Mouse (Mus musculus) stomach, embryonic 14.5 days (tissue): Measurements from ENCODE around the gene Sp3. TPM values are rescaled to one million over a fixed set of nuclear protein-coding genes. Genes with fewer than 3 reads are reported as not detected.
"Not testable (repeated sequence)": the region's sequence is repeated elsewhere in the genome, so short reads cannot be mapped to it uniquely, and the experiment has no call there.

ENCODE experiments used
- ATAC-seq: fragments of 200-750 bp; cut with Nextera tagmentation; 2 replicates; pipeline ENCODE4 v1.8.0; 2017; ENCODE audit warnings: low read depth, moderate TSS enrichment; ENCODE audit not compliant: insufficient number of reproducible peaks, insufficient read depth, low FRiP score
- H3K27ac ChIP-seq: fragments of 300-500 bp; sonication (generic); 2 replicates; pipeline ENCODE4 v1.5.1; 2014; ENCODE audit warnings: mild to moderate bottlenecking, low read length, moderate library complexity, mixed read lengths
- H3K27me3 ChIP-seq: fragments of 300-500 bp; sonication (generic); 2 replicates; pipeline ENCODE4 v1.6.1; 2014; ENCODE audit warnings: low read length, control low read depth, mixed read lengths; ENCODE audit not compliant: control insufficient read depth, insufficient read depth
- H3K36me3 ChIP-seq: fragments of 300-500 bp; sonication (generic); 2 replicates; pipeline ENCODE4 v1.6.1; 2014; ENCODE audit warnings: mild to moderate bottlenecking, control low read depth, low read length, moderate library complexity, mixed read lengths; ENCODE audit not compliant: control insufficient read depth, insufficient read depth
- H3K4me1 ChIP-seq: fragments of 300-500 bp; sonication (generic); 2 replicates; pipeline ENCODE4 v1.6.1; 2014; ENCODE audit warnings: low read length, control low read depth, mixed read lengths; ENCODE audit not compliant: control insufficient read depth, insufficient read depth
- H3K4me2 ChIP-seq: fragments of 300-500 bp; sonication (generic); replicated peaks from 2 replicates; pipeline ENCODE4 v1.6.1; 2014; ENCODE audit warnings: low read depth, low read length, control low read depth
- H3K4me3 ChIP-seq: fragments of 300-500 bp; sonication (generic); 2 replicates; pipeline ENCODE4 v1.5.1; 2014; ENCODE audit warnings: low read depth, low read length, control low read depth
- H3K9ac ChIP-seq: fragments of 300-500 bp; sonication (generic); replicated peaks from 2 replicates; pipeline ENCODE4 v1.6.1; 2014; ENCODE audit warnings: low read depth, mild to moderate bottlenecking, control low read depth, low read length, moderate library complexity, mixed read lengths
- H3K9me3 ChIP-seq: fragments of 300-500 bp; sonication (generic); 2 replicates; pipeline ENCODE4 v1.6.1; 2016; ENCODE audit warnings: low read depth, low read length, control low read depth; ENCODE audit not compliant: control insufficient read depth
- WGBS: fragments of 180-500 bp; shearing (Covaris S2); extraction: QIAGEN DNeasy Blood & Tissue Kit; methylation state at CpG from one replicate; pipeline ENCODE4 v1.1.7; 2014; 5-methylcytosine and 5-hydroxymethylcytosine counted together
- polyA plus RNA-seq: library from polyadenylated mRNA; unstranded; fragments of >200 nt; fragmentation: Nextera tagmentation; extraction: Ambion mirVana; gene quantifications from 2 replicates; pipeline ENCODE4 v1.2.1, GENCODE M21; 2014

Sp3 gene
- 66.9 and 70.3 TPM in 2 replicates for polyA plus RNA-seq

DNA sequence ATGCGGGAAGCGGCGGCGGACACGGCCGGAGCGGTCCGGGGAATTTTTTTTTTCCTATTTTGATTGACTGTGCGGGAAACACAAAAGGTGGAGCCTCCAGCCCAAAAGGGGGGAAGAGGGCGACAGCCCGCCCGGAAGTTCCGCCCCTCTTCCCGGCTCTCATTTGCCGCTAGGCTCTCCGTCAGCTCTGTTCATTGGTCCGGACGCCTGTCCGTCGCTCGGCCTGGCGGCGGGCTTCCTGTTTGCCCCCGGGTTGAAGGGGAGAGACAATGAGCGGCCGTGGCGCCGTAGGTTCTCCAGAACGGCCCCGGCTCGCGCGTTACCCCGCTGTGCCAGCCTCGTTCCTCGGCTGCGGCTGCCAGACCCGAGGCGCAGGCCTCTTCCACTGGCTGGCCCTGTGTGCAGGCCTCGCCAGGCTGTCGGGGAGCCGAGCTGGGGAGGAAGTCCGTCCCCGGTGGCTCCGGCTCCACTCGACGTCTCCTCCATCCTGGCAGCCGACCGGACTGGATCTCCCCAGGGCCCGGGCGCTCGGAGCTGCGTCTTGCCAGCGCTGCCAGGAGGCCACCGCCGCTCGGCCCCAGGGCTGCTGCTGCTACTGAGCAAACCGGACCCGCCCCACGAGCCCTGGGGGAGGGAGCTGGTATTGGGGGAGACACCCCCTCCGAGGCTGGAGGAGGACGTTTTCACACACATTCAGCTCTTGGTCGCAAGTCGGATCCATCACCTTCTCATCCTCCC lies at the start of gene Sp3:
Gene Sp3 (minus strand): TSS at position 110 of the 738 bp plus-strand sequence.
- Histone ChIP-seq H3K36me3 (no peaks in the 10 kb centered on the region; the same call in 1 of the 2 replicates), H3K27me3 (no peaks in the 10 kb centered on the region), H3K9ac (peak within 1 kb of the TSS; percentile 99), H3K27ac (peak within 1 kb of the TSS; percentile 100), H3K4me3 (peak within 1 kb of the TSS; percentile 98), H3K4me1 (peaks cover 7% of the 10 kb centered on the region), H3K4me2 (peak within 1 kb of the TSS; percentile 50), H3K9me3 (no peaks in the 10 kb centered on the region)
- under 1% methylated on average over 63 of the region's 64 CpGs for WGBS
- peak; percentile 88 for ATAC-seq

DNA sequence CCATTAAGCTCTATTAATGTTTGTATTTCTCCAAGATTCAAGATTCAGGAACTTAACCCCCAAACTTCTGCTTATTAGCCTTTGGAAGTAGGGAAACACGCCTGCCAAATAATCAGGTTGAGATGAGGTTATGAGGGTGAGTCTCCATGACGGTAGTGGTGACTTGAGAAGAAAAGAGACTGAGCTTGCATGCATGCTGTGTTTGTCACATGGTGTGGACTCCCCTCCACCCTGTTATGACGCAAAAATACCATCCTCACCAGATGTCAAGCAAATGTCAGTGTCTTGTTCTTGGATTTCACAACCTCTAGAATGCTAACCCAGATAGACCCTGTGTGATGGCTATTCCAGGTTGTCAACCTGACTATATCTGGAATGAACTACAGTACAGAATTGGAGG lies 49.6 kb upstream of the Sp3 start:
- no peak overlapping the region for H3K9ac ChIP-seq
- no peaks in the 10 kb centered on the region for H3K4me1 ChIP-seq
- no peak overlapping the region for H3K27ac ChIP-seq
- H3K4me2 ChIP-seq: no peak overlapping the region
- ATAC-seq: no peak
- H3K27me3 ChIP-seq: no peaks in the 10 kb centered on the region
- WGBS: 88% methylated on average over 3 of the region's 3 CpGs
- H3K9me3 ChIP-seq: no peaks in the 10 kb centered on the region
- no peaks in the 10 kb centered on the region for H3K36me3 ChIP-seq
- H3K4me3 ChIP-seq: no peak overlapping the region

DNA sequence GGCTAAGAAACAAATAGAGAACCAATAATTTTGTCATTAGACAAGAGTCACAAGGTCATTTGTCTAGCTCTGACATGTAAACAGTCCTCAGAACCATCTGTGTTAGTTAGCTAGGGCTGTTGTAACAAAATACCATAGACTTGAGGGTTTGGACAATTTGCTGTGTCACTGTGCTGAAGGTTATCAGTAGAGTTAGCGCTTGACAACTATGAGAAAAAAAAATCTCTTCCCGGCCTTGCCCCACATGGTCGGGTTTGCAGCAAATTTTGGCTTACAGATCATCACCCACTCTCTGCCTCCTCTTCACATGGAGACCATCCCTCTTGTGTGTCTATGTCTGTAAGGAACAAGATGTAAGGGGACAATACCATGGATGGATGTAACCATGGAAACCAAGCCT lies 47.8 kb upstream of the Sp3 start:
- ATAC-seq: no peak
- no peak overlapping the region for H3K4me3 ChIP-seq
- H3K9me3 ChIP-seq: no peaks in the 10 kb centered on the region
- no peaks in the 10 kb centered on the region for H3K4me1 ChIP-seq
- no peaks in the 10 kb centered on the region for H3K36me3 ChIP-seq
- no peaks in the 10 kb centered on the region for H3K27me3 ChIP-seq
- no peak overlapping the region for H3K9ac ChIP-seq
- no peak overlapping the region for H3K27ac ChIP-seq
- H3K4me2 ChIP-seq: no peak overlapping the region
- 42% methylated on average over 3 of the region's 3 CpGs for WGBS

- H3K4me2 ChIP-seq: no peak overlapping the region
- no peaks in the 10 kb centered on the region for H3K27me3 ChIP-seq
- H3K36me3 ChIP-seq: no peaks in the 10 kb centered on the region
- H3K9me3 ChIP-seq: no peaks in the 10 kb centered on the region
- H3K27ac ChIP-seq: no peak overlapping the region
- ATAC-seq: no peak
- H3K4me1 ChIP-seq: no peaks in the 10 kb centered on the region
- no peak overlapping the region for H3K4me3 ChIP-seq
- WGBS: 32% methylated on average over 3 of the region's 3 CpGs
- H3K9ac ChIP-seq: no peak overlapping the region
These were observed 46.9 kb upstream of the Sp3 start for GRCm38 (mm10) chr2:73027126-73027525.

- Histone ChIP-seq H3K27ac (no peak overlapping the region), H3K4me1 (no peaks in the 10 kb centered on the region), H3K9ac (no peak overlapping the region), H3K27me3 (no peaks in the 10 kb centered on the region), H3K4me3 (no peak overlapping the region), H3K9me3 (no peaks in the 10 kb centered on the region), H3K4me2 (no peak overlapping the region), H3K36me3 (no peaks in the 10 kb centered on the region)
- 43% methylated on average over 6 of the region's 6 CpGs for WGBS
- ATAC-seq: peak; percentile 67; the same call in 1 of the 2 replicates
These were observed 43.6 kb upstream of the Sp3 start for GRCm38 (mm10) chr2:73023803-73024202.

GRCm38 (mm10) chr2:73021046-73021445 lies 40.8 kb upstream of the Sp3 start:
- WGBS: 64% methylated on average over 6 of the region's 6 CpGs

DNA sequence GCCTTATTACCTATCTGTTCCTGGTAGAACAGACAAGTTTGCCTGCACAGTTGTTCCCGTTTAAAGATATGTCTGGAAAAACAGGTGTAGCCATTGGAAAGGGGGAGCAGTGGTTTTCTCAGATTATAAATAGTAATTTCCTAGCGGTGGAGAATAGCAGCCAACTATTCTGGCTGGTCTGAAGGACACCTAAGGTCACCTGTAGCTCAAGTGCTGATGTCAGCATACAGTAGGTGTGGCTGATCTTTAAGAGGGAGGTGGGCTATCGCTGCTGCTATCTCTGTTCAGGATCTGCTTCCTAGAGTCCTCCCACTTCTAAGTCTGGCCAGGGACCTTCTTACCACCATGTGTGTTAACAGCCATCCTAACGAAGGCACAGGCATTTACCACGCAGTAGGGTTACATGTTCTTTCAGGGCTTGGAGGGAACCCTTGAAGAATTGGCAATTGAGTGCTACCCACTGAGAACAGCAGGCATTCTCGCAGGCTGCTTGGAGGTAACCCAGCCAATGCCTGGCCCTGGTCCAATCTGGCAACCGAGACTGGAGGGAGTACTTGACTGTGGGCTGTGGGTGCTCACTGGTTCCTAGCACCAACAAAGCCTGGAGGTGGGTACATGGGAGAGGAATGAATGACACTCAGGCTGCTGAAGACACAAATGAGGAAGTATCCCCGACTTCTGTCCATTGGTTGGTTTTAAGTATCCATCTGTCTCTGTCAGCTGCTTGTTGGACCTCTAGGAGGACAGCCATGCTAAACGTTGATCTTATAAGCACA lies 39.3 kb upstream of the Sp3 start:
- Histone ChIP-seq H3K36me3 (no peaks in the 10 kb centered on the region), H3K4me1 (no peaks in the 10 kb centered on the region), H3K9me3 (no peaks in the 10 kb centered on the region), H3K9ac (no peak overlapping the region), H3K27me3 (no peaks in the 10 kb centered on the region), H3K4me3 (no peak overlapping the region), H3K4me2 (no peak overlapping the region), H3K27ac (no peak overlapping the region)
- no peak for ATAC-seq
- 64% methylated on average over 9 of the region's 9 CpGs for WGBS

More at GRCm38 (mm10) chr2:73021046-73021445, 40.8 kb upstream of the Sp3 start:
- Histone ChIP-seq H3K9ac (no peak overlapping the region), H3K4me2 (no peak overlapping the region), H3K27me3 (no peaks in the 10 kb centered on the region), H3K36me3 (no peaks in the 10 kb centered on the region), H3K27ac (no peak overlapping the region), H3K4me1 (no peaks in the 10 kb centered on the region), H3K9me3 (no peaks in the 10 kb centered on the region), H3K4me3 (no peak overlapping the region)
- no peak for ATAC-seq

- not testable (repeated sequence) for H3K27me3 ChIP-seq, H3K4me2 ChIP-seq, ATAC-seq, H3K9me3 ChIP-seq, H3K36me3 ChIP-seq, H3K4me1 ChIP-seq, H3K4me3 ChIP-seq, H3K27ac ChIP-seq, H3K9ac ChIP-seq
- 67% methylated on average over 9 of the region's 9 CpGs for WGBS
These were observed 33.8 kb upstream of the Sp3 start for GRCm38 (mm10) chr2:73014063-73014462.
